Mouse (Mus musculus) bone marrow, adult 2 months (tissue): ENCODE data around the gene Pacs1. TPM values are rescaled to one million over a fixed set of nuclear protein-coding genes. Genes with fewer than 3 reads are reported as not detected.
A peak's percentile ranks its signal among the peaks of the same experiment; 100 is the strongest.

Source experiments
- H3K27ac ChIP-seq: fragments of 200-500 bp; 2 replicates; pipeline ENCODE4 v1.5.1; 2012; ENCODE audit warnings: low read depth, mild to moderate bottlenecking, control low read depth, inconsistent platforms, low read length; ENCODE audit not compliant: control insufficient read depth, poor library complexity, insufficient read depth
- H3K4me1 ChIP-seq: fragments of 200-500 bp; 2 replicates; pipeline ENCODE4 v1.6.1; 2011; ENCODE audit warnings: low read length; ENCODE audit not compliant: control insufficient read depth, insufficient read depth
- H3K4me3 ChIP-seq: fragments of 200-500 bp; replicated peaks from 2 replicates; pipeline ENCODE3; 2011; ENCODE audit warnings: mild to moderate bottlenecking, low read depth, low read length, control low read depth; ENCODE audit not compliant: control insufficient read depth
- CTCF ChIP-seq: fragments of 200-500 bp; IDR thresholded peaks from 2 replicates; pipeline ENCODE4 v1.5.1; 2011; ENCODE audit warnings: low read length, control low read depth; ENCODE audit not compliant: control insufficient read depth, insufficient read depth
- POLR2A ChIP-seq: fragments of 200-500 bp; IDR thresholded peaks from 2 replicates; pipeline ENCODE4 v1.6.1; 2011; ENCODE audit warnings: low read depth, mild to moderate bottlenecking, control low read depth, low read length, borderline replicate concordance; ENCODE audit not compliant: control insufficient read depth
- WGBS: fragments of 180-500 bp; shearing (Covaris S2); methylation state at CpG from one replicate; pipeline ENCODE4 v1.1.7; 2018; 5-methylcytosine and 5-hydroxymethylcytosine counted together
- polyA plus RNA-seq: library from polyadenylated mRNA; stranded (reverse); fragments of >200 nt; gene quantifications from 2 replicates; pipeline ENCODE4 v1.2.4, GENCODE M21; 2011; ENCODE audit warnings: low replicate concordance; ENCODE audit not compliant: missing spikeins, insufficient read depth, insufficient read length

Pacs1 gene
- polyA plus RNA-seq, 1 experiment: 16.5 TPM

- 58% methylated on average over 7 of the region's 7 CpGs for WGBS
- H3K4me3 ChIP-seq: no peak overlapping the region
- no peaks in the 10 kb centered on the region for H3K4me1 ChIP-seq
- H3K27ac ChIP-seq: no peak overlapping the region
- TF ChIP-seq CTCF (0 out of 2 replicates have a peak, but pooled peaks have one; percentile 13), POLR2A (no peak)
These were observed 77.4 kb downstream of the Pacs1 start for GRCm38 (mm10) chr19:5195417-5196035.

- Histone ChIP-seq H3K4me3 (no peak overlapping the region), H3K4me1 (no peaks in the 10 kb centered on the region), H3K27ac (no peak overlapping the region)
- TF ChIP-seq CTCF: no peak
- no peak for TF ChIP-seq POLR2A
These were observed 80.5 kb downstream of the Pacs1 start for GRCm38 (mm10) chr19:5192397-5192796.

GRCm38 (mm10) chr19:5187439-5187838 is 85.5 kb downstream of the Pacs1 start:
- Histone ChIP-seq H3K4me1 (no peaks in the 10 kb centered on the region), H3K4me3 (no peak overlapping the region), H3K27ac (no peak overlapping the region)
- WGBS: 87% methylated on average over 2 of the region's 2 CpGs
- TF ChIP-seq CTCF (no peak), POLR2A (no peak)

GRCm38 (mm10) chr19:5181926-5182325 is 91.0 kb downstream of the Pacs1 start:
- WGBS: 65% methylated on average over 2 of the region's 2 CpGs
- no peaks in the 10 kb centered on the region; the same call in 1 of the 2 replicates for H3K4me1 ChIP-seq

GRCm38 (mm10) chr19:5178631-5179030 is 94.3 kb downstream of the Pacs1 start:
- whole genome bisulfite sequencing: 6% methylated on average over 5 of the region's 5 CpGs
- H3K27ac ChIP-seq: peak overlapping the region; percentile 45
- TF ChIP-seq CTCF (no peak), POLR2A (no peak)

More at GRCm38 (mm10) chr19:5181926-5182325, 91.0 kb downstream of the Pacs1 start:
- H3K27ac ChIP-seq: no peak overlapping the region
- H3K4me3 ChIP-seq: no peak overlapping the region
- no peak for TF ChIP-seq POLR2A
- no peak for TF ChIP-seq CTCF

GRCm38 (mm10) chr19:5170430-5170829 is 102.5 kb downstream of the Pacs1 start:
- Histone ChIP-seq H3K4me3 (no peak overlapping the region), H3K4me1 (no peaks in the 10 kb centered on the region), H3K27ac (no peak overlapping the region)
- 53% methylated on average over 1 of the region's 1 CpGs for WGBS
- no peak for TF ChIP-seq POLR2A
- no peak for TF ChIP-seq CTCF

More at GRCm38 (mm10) chr19:5178631-5179030, 94.3 kb downstream of the Pacs1 start:
- no peaks in the 10 kb centered on the region; the same call in 1 of the 2 replicates for H3K4me1 ChIP-seq
- no peak overlapping the region for H3K4me3 ChIP-seq

GRCm38 (mm10) chr19:5167477-5167876 is 105.4 kb downstream of the Pacs1 start:
- no peak overlapping the region for H3K27ac ChIP-seq
- 72% methylated on average over 4 of the region's 4 CpGs for WGBS
- H3K4me3 ChIP-seq: no peak overlapping the region
- no peaks in the 10 kb centered on the region for H3K4me1 ChIP-seq
- TF ChIP-seq POLR2A: no peak
- TF ChIP-seq CTCF: no peak

- WGBS: 64% methylated on average over 2 of the region's 2 CpGs
- Histone ChIP-seq H3K4me1 (no peaks in the 10 kb centered on the region), H3K27ac (no peak overlapping the region), H3K4me3 (no peak overlapping the region)
- TF ChIP-seq CTCF: peak; percentile 73
- TF ChIP-seq POLR2A: no peak
These were observed 108.5 kb downstream of the Pacs1 start for GRCm38 (mm10) chr19:5164380-5164779.

GRCm38 (mm10) chr19:5161913-5162312 is 111.0 kb downstream of the Pacs1 start:
- no peak overlapping the region for H3K4me3 ChIP-seq
- no peaks in the 10 kb centered on the region for H3K4me1 ChIP-seq
- WGBS: 80% methylated on average over 3 of the region's 3 CpGs
- TF ChIP-seq POLR2A (no peak), CTCF (no peak)
- H3K27ac ChIP-seq: no peak overlapping the region
